Mouse (Mus musculus) liver, adult (tissue): ENCODE measurements around the gene Tbc1d10c.

Experiments used
- GATA4 ChIP-seq: IDR thresholded peaks from 2 replicates; pipeline ENCODE4 v1.6.1; 2014; ENCODE audit warnings: mild to moderate bottlenecking, low read length; ENCODE audit not compliant: insufficient replicate concordance

The Tbc1d10c gene

DNA sequence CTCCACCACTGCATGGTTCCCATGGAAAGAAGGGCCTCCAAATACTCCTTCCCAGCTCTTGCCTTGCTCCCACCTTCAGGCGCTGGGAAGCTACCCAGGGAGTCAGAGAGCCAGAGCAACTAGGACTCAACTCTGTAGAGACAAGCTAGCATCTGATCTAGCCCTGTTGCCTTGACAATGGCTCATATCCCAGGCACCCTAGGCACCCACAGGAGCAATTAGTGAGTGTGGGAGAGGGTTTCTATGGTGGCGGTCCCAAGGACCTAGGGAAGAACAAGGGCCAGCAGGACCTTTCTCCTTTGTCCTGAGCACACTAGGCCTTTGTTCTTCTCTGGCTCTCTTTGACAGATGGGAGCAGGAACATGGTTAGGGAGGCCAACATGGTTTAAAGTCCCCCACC, 7.4 kb downstream of the Tbc1d10c start:
- TF ChIP-seq GATA4 = no peak

DNA sequence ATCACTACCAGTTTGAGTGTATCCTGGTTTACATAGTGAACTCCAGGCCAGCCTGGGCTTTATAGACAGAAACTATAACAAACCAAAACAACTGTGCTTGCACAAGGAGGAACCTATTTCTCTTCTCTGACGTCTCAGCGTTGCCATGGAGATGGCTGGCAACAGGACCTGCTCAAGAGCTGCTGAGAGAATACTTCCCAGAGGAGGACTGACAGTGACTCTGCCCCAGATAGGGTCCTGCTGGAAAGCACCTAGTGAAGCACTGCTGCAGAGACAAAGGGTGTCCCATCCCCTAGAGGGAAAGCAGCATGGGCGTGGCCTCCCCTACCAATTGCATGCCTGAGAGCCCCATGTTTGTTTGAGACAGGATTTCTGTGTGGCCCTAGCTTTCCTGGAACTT, 9.2 kb downstream of the Tbc1d10c start:
- TF ChIP-seq GATA4 = no peak

DNA sequence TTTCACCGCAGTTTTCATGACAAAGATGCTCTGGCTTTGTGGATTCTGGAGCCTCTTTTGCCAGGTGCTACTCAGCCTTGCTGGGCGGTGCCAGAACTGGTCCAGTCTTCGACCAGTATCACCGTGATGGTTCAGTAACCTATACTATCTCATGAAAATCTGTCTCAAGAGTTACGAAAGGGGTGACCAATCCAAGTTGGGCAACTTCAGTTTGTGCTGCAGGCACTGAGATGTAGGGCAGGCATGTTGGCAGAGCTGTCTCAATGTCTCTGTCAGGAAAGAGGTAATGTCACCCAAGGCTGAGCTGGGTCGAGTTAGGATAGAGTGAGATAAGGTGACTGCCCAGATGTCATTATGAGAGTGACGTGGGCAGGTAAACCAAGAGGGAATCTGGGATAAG, 10.7 kb downstream of the Tbc1d10c start:
- TF ChIP-seq GATA4 = no peak

DNA sequence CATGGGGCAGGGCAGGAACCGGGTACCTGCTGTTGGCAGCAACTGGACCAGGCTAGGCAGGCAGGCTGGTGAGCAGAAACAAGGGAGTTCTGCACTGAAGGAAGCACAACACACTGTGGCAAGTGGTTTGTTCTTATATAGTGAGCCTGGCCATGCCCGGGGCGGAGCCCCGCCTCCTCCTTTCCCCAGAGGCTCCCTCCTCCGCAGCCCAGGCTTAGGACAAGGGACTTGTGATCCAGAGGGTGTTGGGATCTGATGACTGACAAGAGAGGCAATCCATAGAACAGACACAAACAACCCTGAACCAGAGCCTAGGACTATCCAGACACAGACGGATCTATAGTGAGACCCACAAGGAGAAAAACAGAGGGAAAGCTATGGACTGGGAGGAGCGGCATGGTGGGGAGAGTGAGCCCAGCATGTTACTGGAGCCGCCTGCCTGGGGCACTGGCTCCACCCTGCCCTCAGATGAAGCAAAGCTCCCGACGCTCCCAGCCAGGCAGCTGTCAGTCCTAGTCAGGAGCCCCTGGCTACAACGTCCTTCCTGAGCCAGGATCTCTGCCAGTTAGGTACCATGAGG, 15.6 kb downstream of the Tbc1d10c start, which contains the start of gene Carns1:
Gene Carns1, minus strand, starts transcription at position 112 of the 580 bp plus-strand sequence.
- no peak for TF ChIP-seq GATA4

DNA sequence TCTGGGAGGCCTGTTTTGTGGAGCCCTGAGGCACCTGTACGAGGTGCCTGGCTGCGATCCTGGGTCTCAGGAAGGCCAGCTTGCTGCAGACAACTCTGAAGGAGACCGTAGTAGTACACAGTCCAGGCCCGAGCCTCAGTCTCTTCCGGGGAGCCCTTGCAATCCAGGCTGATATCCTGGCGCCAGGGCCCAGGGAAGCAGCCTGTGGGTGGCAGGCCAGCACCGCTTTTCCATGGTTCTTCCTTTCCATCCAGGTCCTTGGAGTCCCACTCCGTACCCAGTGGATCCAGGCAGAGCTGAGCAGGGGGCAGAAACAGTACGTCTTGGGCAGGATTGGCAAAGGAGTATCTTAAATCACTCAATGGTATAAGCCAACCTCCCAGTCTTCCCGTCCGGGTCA, 18.2 kb downstream of the Tbc1d10c start:
- no peak for TF ChIP-seq GATA4

DNA sequence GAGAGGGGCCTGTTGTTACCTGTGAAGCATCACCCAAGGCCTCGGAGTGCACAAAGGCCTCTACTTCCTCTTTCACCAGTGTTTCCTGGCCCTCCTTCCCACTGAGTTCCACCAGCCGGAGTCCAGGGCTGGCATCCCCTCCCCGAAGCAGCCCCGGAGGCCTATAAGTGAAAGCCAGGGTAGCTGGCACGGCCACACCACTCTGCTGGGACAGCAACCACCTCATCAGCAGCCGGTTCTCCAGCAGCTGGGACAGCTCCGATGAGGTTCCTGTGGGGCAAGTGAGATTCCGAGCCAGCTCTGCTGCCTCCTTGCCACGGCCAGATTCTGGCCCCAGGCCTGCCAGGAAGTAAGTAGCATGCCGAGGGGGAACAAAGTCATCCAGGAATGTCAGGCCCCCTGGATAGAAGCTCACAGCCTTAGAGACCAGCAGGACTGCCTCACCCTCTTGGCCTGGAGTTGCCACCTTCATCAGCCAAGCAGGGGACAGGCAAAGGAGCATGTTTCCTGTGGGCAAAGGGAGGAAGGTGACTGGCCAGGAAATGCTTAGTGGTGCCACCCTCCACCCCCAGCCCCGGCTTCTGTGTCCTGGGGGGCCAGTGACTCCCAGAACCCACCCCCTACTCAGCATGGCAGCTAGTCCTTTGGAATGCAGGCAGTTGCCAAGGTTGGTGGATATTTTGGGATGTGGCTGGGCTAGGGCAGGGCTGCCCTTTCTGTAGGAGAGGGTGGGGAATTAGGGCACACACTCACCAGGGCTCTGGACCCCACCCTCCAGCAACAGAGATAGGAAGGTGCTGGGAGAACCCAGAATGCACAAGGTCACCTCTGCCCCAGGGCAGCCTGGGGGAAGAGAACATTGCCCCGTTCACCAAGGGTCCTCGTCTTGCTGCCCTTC, 19.4 kb downstream of the Tbc1d10c start:
- no peak for TF ChIP-seq GATA4

DNA sequence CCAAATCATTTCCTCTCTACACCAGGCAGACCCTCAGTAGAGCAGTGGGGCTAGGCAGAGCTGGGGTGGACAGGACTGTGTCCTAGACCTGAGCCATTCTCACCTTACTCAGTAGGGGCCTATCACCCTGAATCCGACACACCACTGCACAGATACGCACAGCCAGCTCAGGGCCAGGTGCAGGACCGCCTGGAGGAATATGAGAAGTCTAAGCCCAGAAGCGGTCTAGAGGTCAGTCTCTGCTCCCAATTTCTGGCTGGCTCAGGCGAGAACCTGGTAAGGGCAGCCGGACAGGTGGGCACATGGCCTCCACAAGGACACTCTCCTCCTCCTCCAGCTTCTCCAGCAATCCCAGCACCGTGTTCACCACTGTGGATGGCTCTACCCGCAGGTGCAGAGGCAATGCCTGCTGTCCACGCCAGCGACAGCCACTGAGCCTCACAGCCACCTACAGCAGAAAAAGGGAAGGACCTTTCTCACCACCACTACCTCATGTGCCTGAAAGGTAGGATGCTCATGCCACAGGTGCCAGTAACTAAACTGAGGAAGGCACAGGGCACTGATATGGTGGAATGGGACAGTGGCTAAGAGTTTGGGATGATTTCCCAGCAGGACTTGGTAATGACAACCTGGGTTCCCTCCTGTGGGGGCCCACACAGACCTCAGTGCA, 20.2 kb downstream of the Tbc1d10c start:
- no peak for TF ChIP-seq GATA4

DNA sequence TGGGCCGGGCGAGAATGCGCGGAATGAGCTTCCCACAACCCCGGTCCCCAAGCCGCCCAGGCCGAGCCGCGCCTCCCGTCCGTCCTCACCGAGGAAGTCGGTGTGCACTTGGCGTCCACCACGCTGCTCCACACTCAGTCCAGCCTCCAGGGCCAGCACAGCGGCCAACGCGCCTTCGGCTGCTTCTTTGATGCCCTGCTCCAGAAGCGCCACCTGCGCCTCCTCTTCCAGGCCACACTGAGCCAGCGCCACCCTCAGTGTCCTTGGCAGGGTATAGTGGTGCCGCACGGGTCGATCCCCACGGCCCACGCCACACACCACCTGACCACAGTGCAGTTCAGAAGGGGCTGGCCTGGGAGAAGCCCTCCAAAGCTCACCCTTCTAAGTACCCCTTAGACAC, 21.3 kb downstream of the Tbc1d10c start:
- no peak for TF ChIP-seq GATA4

DNA sequence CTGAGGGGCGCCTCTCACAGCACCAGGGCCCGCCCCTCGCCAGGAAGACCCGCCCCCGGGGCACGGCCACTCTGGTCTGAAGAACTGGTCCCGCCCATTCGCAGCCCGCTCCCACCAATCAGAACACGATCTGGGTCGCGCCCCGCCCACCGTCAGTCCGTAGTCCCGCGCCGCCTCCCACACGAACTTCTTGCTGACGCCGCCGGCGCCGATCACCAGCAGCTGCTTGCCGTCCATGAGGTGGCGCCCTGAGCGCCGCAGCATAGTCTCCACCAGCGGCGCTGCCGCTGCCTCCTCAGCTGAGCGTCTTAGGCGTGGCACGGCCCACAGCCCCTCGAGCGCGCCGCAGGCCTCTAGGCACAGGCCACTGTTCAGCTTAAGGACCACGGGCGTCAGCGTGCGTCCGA, 21.7 kb downstream of the Tbc1d10c start:
- TF ChIP-seq GATA4 = no peak

DNA sequence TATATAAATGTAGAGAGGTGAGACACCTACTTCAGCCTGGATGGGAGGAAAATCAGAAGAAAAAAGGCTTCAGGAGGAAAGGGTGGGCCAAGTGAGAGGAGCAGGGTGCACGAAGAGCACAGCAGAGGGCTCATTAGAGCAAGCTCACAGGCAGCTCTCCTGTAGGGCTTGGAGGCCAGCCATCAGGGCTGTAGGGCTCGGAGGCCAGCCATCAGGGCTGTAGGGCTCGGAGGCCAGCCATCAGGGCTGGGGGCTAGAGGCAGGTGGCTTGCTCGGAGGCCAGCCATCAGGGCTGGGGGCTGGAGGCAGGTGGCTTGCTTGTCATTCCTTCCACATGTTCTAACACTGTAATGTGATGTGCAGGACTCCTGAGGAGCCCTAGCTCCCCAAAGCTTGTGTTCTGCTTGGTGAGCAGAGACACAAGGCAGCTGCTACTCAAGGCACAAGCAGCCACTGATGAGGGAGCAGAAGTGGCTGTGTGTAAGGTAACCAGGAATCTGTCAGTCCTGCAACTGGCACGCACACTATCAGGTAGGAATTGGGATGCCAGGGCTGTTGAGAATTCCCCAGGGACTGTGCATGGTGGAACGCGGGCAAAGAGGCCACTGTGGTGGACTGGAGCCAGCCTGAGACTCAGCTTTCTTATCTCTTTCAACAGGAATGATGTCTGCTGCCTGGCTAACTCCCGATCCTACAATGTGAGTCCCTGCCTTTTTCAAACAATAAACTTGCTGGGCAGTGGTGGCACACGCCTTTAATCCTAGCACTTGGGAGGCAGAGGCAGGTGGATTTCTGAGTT, 24.2 kb downstream of the Tbc1d10c start:
- no peak for TF ChIP-seq GATA4

DNA sequence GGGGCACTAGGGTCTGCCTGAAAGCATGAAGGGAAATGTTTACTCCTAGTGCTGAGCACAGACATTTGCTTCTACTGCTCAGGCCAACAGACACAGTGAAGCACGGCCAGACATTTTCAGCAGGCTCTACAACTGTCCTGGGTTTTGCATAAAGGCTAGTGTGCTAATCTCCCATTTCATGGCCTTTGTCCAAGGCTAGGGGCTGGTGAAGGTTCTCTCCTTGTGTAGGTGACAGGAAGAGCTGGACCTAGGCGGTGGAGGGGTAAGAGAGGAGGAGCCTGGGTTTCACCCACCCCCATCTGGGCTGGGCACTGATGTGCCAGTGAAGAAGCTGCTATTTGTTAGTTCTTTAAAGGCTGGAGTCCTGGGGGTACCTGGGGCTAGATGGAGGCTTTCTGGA, 26.4 kb downstream of the Tbc1d10c start:
- no peak for TF ChIP-seq GATA4

DNA sequence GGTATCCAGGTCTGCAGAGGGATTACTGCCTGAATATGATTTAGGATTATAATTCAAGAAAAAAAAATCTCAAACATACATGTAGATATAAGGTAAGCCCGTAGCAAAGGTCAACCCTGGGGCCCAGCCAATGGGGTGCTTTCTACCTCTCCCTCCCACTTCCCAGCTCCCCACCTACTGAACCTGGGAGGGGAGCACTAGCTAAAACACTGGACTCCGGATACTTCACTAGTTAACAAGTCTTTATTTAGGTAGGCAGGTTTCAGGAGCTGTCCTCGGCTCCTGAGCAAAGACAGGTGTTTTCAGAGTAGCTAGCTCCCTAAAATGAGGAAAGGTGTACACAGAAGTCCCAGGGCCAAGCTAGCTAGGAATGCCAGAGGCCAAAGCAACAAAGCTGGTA, 27.0 kb downstream of the Tbc1d10c start:
- TF ChIP-seq GATA4 = no peak

DNA sequence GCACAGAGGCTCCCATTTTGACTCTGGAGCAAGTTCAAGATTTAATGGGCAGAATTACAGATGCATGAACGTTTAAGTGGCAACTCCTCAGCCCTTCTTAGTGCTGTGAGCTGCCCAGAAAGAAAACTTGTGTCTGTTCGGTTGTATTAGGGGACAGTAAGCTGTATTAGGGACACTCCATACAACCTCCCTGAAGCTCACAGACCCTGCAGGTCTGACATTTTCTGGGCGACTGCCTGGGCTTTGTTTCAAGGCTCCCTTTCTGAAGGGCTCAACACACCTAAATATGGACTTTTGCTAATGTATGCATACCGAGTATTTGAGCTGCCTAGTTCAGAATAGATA, 27.6 kb downstream of the Tbc1d10c start:
- no peak for TF ChIP-seq GATA4

DNA sequence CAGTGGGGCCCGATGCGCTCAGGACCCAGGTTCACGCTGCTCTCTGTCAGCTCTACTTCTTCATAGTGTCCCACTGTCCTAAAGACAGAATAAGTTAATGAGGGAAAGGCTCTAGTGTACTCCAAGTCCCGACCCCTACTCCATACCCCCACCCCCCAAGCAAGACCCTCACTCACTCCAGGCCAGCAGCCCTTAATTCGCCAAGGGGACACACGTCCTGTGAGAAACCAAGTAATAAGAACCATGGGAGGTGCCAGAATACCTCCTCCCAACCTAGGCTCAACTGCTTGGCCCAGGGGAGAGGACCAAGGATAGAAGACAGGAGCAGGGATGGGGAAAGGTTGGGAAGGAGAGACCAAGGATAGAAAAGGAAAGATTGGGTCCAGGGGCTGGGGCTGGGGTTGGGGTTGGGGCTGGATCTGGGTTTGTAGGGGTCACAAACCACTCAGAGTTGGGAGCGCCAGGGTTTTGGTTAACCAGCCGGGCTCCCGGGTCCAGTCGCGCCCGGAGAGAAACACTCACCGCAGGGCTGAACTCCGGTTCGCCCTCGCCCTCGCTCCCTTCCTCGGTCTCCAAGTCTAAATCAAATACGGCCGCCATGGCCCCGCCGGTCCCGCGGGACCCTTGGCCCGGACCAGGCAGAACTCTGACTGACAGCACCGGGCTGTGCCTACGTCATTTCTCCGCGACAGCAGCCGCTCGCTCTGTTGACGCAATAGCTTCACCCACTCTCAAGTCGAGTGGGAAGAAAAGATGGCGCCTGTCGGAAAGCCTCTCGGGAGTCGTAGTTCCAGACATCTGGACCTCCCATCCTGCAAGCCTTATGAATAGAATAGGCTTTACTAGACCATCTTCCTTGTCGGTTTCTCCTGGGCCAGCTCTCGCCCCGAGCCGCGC, 28.2 kb downstream of the Tbc1d10c start, which contains the start of gene Rps6kb2:
Gene Rps6kb2, minus strand, starts transcription at position 709 of the 897 bp plus-strand sequence.
- TF ChIP-seq GATA4 = no peak; the same call in 1 of the 2 replicates
